Mouse (Mus musculus): ENCODE data around the gene Srrm4.

DNA sequence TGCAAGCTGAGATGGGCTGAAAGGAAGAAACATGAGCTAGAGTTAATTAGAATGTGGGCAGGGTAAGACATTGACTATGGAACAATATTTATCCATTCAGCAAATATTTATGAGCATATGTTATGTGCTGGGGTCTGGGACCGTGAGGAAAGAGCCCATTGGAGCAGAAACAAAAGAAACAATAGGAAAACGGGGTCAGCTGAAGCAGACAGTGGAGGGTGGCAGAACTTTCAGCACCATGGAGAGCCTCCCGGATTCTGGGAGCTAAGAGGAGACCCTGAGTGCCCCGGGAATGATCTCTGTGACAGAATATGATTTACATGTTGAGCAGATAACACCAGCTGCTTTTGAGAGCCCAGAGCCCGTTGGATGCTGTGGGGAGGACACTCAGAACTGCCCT lies 37.7 kb downstream of the Srrm4 start:
- TF ChIP-seq CTCF (IDR thresholded peaks at IDR 0.05; ENCODE audit: low read depth) (no peak), EP300 (optimal IDR thresholded peaks at IDR 0.05) (no peak)
